Mouse (Mus musculus): ENCODE results near the gene Flnc. TPM values are rescaled to one million over a fixed set of nuclear protein-coding genes. Genes with fewer than 3 reads are reported as not detected.

Gene Flnc
- polyA plus RNA-seq, 1 experiment from 2014 or later = 4.0 TPM

GRCm38 (mm10) chr6:29425118-29425517 is 7.9 kb upstream of the Flnc start:
- H3K9ac ChIP-seq (replicated peaks; ENCODE audit: low read length) = no peak overlapping the region
- no peaks in the 10 kb centered on the region for H3K27me3 ChIP-seq (ENCODE audit: control insufficient read depth, insufficient read depth, low read length)
- ATAC-seq (ENCODE audit: low FRiP score, low TSS enrichment) (no peak), DNase-seq (no peak)
- no peaks in the 10 kb centered on the region for H3K9me3 ChIP-seq (ENCODE audit: control insufficient read depth, low read length)
- no peak overlapping the region for H3K4me3 ChIP-seq (replicated peaks; ENCODE audit: low read depth, low read length)
- no peaks in the 10 kb centered on the region for H3K36me3 ChIP-seq (ENCODE audit: control insufficient read depth, insufficient read depth, low read length)
- no peak overlapping the region for H3K4me2 ChIP-seq (ENCODE audit: low read length)
- H3K27ac ChIP-seq (replicated peaks; ENCODE audit: low read depth, low read length) = no peak overlapping the region
- WGBS = 81% methylated on average over 8 of the region's 8 CpGs
- H3K4me1 ChIP-seq (ENCODE audit: control insufficient read depth, insufficient read depth, low read length) = no peaks in the 10 kb centered on the region

- Histone ChIP-seq H3K4me2 (ENCODE audit: low read length) (no peak overlapping the region), H3K27ac (replicated peaks; ENCODE audit: low read depth, low read length) (no peak overlapping the region), H3K36me3 (ENCODE audit: control insufficient read depth, insufficient read depth, low read length) (no peaks in the 10 kb centered on the region), H3K4me1 (ENCODE audit: control insufficient read depth, insufficient read depth, low read length) (no peaks in the 10 kb centered on the region), H3K9me3 (ENCODE audit: control insufficient read depth, low read length) (no peaks in the 10 kb centered on the region), H3K27me3 (ENCODE audit: control insufficient read depth, insufficient read depth, low read length) (peaks cover under 1% of the 10 kb centered on the region; the same call in 1 of the 2 replicates), H3K4me3 (replicated peaks; ENCODE audit: low read depth, low read length) (no peak overlapping the region), H3K9ac (replicated peaks; ENCODE audit: low read length) (no peak overlapping the region)
- ATAC-seq (ENCODE audit: low FRiP score, low TSS enrichment) = no peak
- WGBS = 83% methylated on average over 6 of the region's 6 CpGs
- no peak for DNase-seq
Observed at GRCm38 (mm10) chr6:29426331-29426730, 6.7 kb upstream of the Flnc start.

DNA sequence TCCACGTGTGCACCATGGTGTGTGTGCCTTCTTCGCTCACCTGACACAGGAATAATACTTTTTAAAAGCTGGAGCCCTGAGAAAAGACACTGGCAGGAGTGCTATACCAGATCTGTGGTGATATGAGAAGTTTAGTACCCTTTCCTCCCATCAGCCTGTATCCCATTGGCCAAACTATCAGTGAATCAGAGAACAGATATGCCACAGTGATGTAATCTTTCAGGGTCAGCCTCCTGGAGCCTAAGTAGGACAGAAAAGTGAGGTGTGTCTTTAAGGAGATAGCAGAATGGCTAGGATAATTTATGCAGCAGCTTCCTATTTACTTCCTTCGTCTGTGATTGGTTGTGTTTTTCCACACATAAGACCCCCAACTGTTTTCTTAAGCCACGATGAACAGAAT is 4.9 kb upstream of the Flnc start:
- Histone ChIP-seq H3K27ac (replicated peaks; ENCODE audit: low read depth, low read length) (no peak overlapping the region), H3K4me3 (replicated peaks; ENCODE audit: low read depth, low read length) (no peak overlapping the region), H3K9ac (replicated peaks; ENCODE audit: low read length) (no peak overlapping the region), H3K9me3 (ENCODE audit: control insufficient read depth, low read length) (no peaks in the 10 kb centered on the region), H3K27me3 (ENCODE audit: control insufficient read depth, insufficient read depth, low read length) (peaks cover 18% of the 10 kb centered on the region), H3K4me1 (ENCODE audit: control insufficient read depth, insufficient read depth, low read length) (peaks cover 4% of the 10 kb centered on the region; the same call in 1 of the 2 replicates), H3K4me2 (ENCODE audit: low read length) (no peak overlapping the region), H3K36me3 (ENCODE audit: control insufficient read depth, insufficient read depth, low read length) (no peaks in the 10 kb centered on the region)
- WGBS = 53% methylated on average over 4 of the region's 4 CpGs
- ATAC-seq (ENCODE audit: low FRiP score, low TSS enrichment) (no peak), DNase-seq (no peak)

- Histone ChIP-seq H3K4me3 (replicated peaks; ENCODE audit: low read depth, low read length) (no peak overlapping the region), H3K27ac (replicated peaks; ENCODE audit: low read depth, low read length) (no peak overlapping the region), H3K9me3 (ENCODE audit: control insufficient read depth, low read length) (no peaks in the 10 kb centered on the region), H3K4me1 (ENCODE audit: control insufficient read depth, insufficient read depth, low read length) (peaks cover 22% of the 10 kb centered on the region), H3K36me3 (ENCODE audit: control insufficient read depth, insufficient read depth, low read length) (no peaks in the 10 kb centered on the region), H3K4me2 (ENCODE audit: low read length) (no peak overlapping the region), H3K27me3 (ENCODE audit: control insufficient read depth, insufficient read depth, low read length) (peaks cover 37% of the 10 kb centered on the region), H3K9ac (replicated peaks; ENCODE audit: low read length) (no peak overlapping the region)
- 50% methylated on average over 15 of the region's 15 CpGs for WGBS
- ATAC-seq (ENCODE audit: low FRiP score, low TSS enrichment) (no peak), DNase-seq (no peak)
Observed at GRCm38 (mm10) chr6:29430681-29431420, 2.2 kb upstream of the Flnc start.

DNA sequence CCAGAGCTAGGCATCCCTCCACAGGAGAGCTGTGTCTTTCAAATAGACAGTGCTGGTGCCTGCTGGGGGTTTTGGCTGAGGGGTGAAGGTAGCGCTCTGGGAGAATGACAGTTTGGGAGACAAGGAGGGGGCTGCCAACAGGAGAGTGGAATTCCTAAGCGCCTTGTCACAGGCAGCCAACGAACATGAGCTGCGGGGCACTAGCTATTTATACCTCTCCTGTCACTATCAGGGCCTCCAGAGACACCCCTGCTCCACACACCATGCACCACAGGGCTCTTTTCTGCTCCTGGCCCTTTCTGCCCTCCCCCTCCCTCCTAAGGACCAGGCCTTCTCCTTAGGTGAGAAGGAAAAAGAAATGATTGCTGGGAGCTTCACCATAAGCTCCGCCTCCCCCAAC is 1.6 kb upstream of the Flnc start:
- Histone ChIP-seq H3K36me3 (ENCODE audit: control insufficient read depth, insufficient read depth, low read length) (no peaks in the 10 kb centered on the region), H3K9ac (replicated peaks; ENCODE audit: low read length) (no peak overlapping the region), H3K4me1 (ENCODE audit: control insufficient read depth, insufficient read depth, low read length) (peaks cover 28% of the 10 kb centered on the region), H3K4me3 (replicated peaks; ENCODE audit: low read depth, low read length) (no peak overlapping the region), H3K27ac (replicated peaks; ENCODE audit: low read depth, low read length) (no peak overlapping the region), H3K27me3 (ENCODE audit: control insufficient read depth, insufficient read depth, low read length) (peaks cover 37% of the 10 kb centered on the region), H3K9me3 (ENCODE audit: control insufficient read depth, low read length) (no peaks in the 10 kb centered on the region), H3K4me2 (ENCODE audit: low read length) (no peak overlapping the region)
- 20% methylated on average over 5 of the region's 5 CpGs for WGBS
- ATAC-seq (ENCODE audit: low FRiP score, low TSS enrichment) (no peak), DNase-seq (peak; percentile 3)

GRCm38 (mm10) chr6:29432156-29432555 is 900 bp upstream of the Flnc start:
- H3K27me3 ChIP-seq (ENCODE audit: control insufficient read depth, insufficient read depth, low read length) = peaks cover 37% of the 10 kb centered on the region
- no peak overlapping the region for H3K4me2 ChIP-seq (ENCODE audit: low read length)
- no peak for DNase-seq
- no peak overlapping the region for H3K4me3 ChIP-seq (replicated peaks; ENCODE audit: low read depth, low read length)
- no peak overlapping the region for H3K9ac ChIP-seq (replicated peaks; ENCODE audit: low read length)
- ATAC-seq (ENCODE audit: low FRiP score, low TSS enrichment) = no peak
- peaks cover 31% of the 10 kb centered on the region for H3K4me1 ChIP-seq (ENCODE audit: control insufficient read depth, insufficient read depth, low read length)
- no peaks in the 10 kb centered on the region for H3K36me3 ChIP-seq (ENCODE audit: control insufficient read depth, insufficient read depth, low read length)
- H3K9me3 ChIP-seq (ENCODE audit: control insufficient read depth, low read length) = no peaks in the 10 kb centered on the region
- H3K27ac ChIP-seq (replicated peaks; ENCODE audit: low read depth, low read length) = no peak overlapping the region
- 38% methylated on average over 3 of the region's 3 CpGs for WGBS

- H3K27me3 ChIP-seq (ENCODE audit: control insufficient read depth, insufficient read depth, low read length) = peaks cover 37% of the 10 kb centered on the region
- H3K27ac ChIP-seq (replicated peaks; ENCODE audit: low read depth, low read length) = no peak overlapping the region
- H3K36me3 ChIP-seq (ENCODE audit: control insufficient read depth, insufficient read depth, low read length) = no peaks in the 10 kb centered on the region
- peaks cover 31% of the 10 kb centered on the region for H3K4me1 ChIP-seq (ENCODE audit: control insufficient read depth, insufficient read depth, low read length)
- H3K9me3 ChIP-seq (ENCODE audit: control insufficient read depth, low read length) = no peaks in the 10 kb centered on the region
- ATAC-seq (ENCODE audit: low FRiP score, low TSS enrichment) = no peak
- peak overlapping the region; percentile 38 for H3K4me3 ChIP-seq (replicated peaks; ENCODE audit: low read depth, low read length)
- H3K9ac ChIP-seq (replicated peaks; ENCODE audit: low read length) = peak overlapping the region; percentile 42; the same call in 1 of the 2 replicates
- DNase-seq = no peak
- H3K4me2 ChIP-seq (ENCODE audit: low read length) = peak overlapping the region; percentile 69
Observed at GRCm38 (mm10) chr6:29432676-29433037, 399 bp upstream of the Flnc start.

- peaks cover 37% of the 10 kb centered on the region for H3K27me3 ChIP-seq (ENCODE audit: control insufficient read depth, insufficient read depth, low read length)
- no peak overlapping the region for H3K27ac ChIP-seq (replicated peaks; ENCODE audit: low read depth, low read length)
- peak overlapping the region; percentile 69 for H3K4me2 ChIP-seq (ENCODE audit: low read length)
- H3K4me3 ChIP-seq (replicated peaks; ENCODE audit: low read depth, low read length) = peak overlapping the region; percentile 38
- no peaks in the 10 kb centered on the region for H3K36me3 ChIP-seq (ENCODE audit: control insufficient read depth, insufficient read depth, low read length)
- H3K9ac ChIP-seq (replicated peaks; ENCODE audit: low read length) = no peak overlapping the region
- DNase-seq = peak; percentile 24
- no peaks in the 10 kb centered on the region for H3K9me3 ChIP-seq (ENCODE audit: control insufficient read depth, low read length)
- 10% methylated on average over 27 of the region's 27 CpGs for WGBS
- H3K4me1 ChIP-seq (ENCODE audit: control insufficient read depth, insufficient read depth, low read length) = peaks cover 31% of the 10 kb centered on the region
- 0 out of 2 replicates have a peak, but pooled peaks have one; percentile 1 for ATAC-seq (ENCODE audit: low FRiP score, low TSS enrichment)
Observed at GRCm38 (mm10) chr6:29433804-29434795, 1.0 kb downstream of the Flnc start.
